Mouse (Mus musculus): Measurements from ENCODE around the gene Acp1.

- no peak for TF ChIP-seq POLR2A (IDR thresholded peaks at IDR 0.05; ENCODE audit: low read depth, low read length)
- TF ChIP-seq CTCF (IDR thresholded peaks at IDR 0.05; ENCODE audit: borderline replicate concordance, insufficient read depth, low read length), result no peak
Measured at GRCm38 (mm10) chr12:30884622-30885230, 26.7 kb downstream of the Acp1 start.

Data from embryonic fibroblast, embryonic 13.5 days (primary cell).